Mouse (Mus musculus): ENCODE measurements around the gene Pofut2.

DNA sequence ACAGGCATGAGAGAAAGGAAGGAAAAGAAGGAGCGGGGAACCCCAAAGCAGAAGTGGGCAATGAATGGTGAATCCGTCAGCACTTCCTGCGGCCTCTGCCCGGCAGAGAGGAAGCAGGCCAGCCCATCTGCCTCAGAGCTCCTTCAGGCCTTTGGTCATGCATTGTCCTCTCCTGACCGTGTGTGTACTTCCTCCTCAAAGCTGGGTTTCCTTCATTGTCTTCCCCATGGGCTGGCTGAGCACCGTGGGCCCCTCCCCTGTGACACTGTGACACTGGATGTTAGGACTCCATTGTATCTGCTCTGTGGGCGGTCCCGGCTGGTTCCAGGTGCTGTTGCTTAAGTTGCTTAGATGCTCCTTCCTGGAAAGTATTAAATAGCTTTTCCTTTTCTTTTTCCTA is 7.3 kb downstream of the Pofut2 start:
- no peak for TF ChIP-seq CTCF (IDR thresholded peaks at IDR 0.05; ENCODE audit: extremely low read depth, insufficient read length, insufficient replicate concordance, low read depth, low read length)
- TF ChIP-seq POLR2A (IDR thresholded peaks at IDR 0.05; ENCODE audit: low read depth, low read length), result no peak

All from small intestine, adult 2 months (tissue).